Mouse (Mus musculus): ENCODE data around the gene Adamtsl3.

GRCm38 (mm10) chr7:82364567-82364966 lies 29.1 kb downstream of the Adamtsl3 start:
- TF ChIP-seq CTCF (IDR thresholded peaks at IDR 0.05; ENCODE audit: extremely low read depth, insufficient read depth, low read length), result no peak
- no peak for TF ChIP-seq POLR2A (IDR thresholded peaks at IDR 0.05; ENCODE audit: extremely low read depth, insufficient read depth, low read length)

Data from cortical plate, adult 2 months (tissue).